Mouse (Mus musculus) kidney, adult 18-20 months (tissue): Measurements from ENCODE around the gene Ggn.
"Not testable (repeated sequence)": the region's sequence is repeated elsewhere in the genome, so short reads cannot be mapped to it uniquely, and the experiment has no call there.

ENCODE experiments used
- DNase-seq: peaks from one replicate; pipeline ENCODE4 v3.0.0; 2021

The Ggn gene

GRCm38 (mm10) chr7:29212775-29213560 lies 43.0 kb downstream of the Ggn start:
- DNase-seq: not testable (repeated sequence)

GRCm38 (mm10) chr7:29213675-29214082 lies 43.7 kb downstream of the Ggn start, which contains the start of gene Catsperg1:
Gene Catsperg1, minus strand, starts transcription at chr7:29214035.
- no peak for DNase-seq

DNA sequence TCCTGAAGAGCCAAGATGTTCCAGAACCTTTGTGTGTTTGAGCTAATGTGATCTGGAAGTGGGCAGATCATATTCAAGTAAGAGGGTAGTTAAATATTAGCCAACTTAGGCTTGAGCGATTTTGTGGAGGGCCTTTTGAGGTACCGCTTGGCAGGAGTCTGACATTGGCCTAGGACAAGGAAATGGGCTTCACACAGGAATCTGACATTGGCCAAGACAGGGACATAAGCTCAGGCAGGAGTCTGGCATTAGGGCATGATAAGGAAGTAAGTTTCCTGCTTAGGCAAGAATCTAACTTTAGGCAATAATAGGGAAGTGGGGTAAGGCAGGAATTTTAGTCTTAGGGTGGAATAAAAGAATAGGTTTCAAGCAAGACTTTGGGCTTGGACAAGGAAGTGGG lies 44.2 kb downstream of the Ggn start:
- DNase-seq: no peak

- DNase-seq: no peak
These were observed 44.8 kb downstream of the Ggn start for GRCm38 (mm10) chr7:29214846-29215245.
